Mouse (Mus musculus) heart, adult 2 months (tissue): ENCODE data around the gene Pcgf2. TPM values are rescaled to one million over a fixed set of nuclear protein-coding genes. Genes with fewer than 3 reads are reported as not detected.
"Not testable (repeated sequence)": the region's sequence is repeated elsewhere in the genome, so short reads cannot be mapped to it uniquely, and the experiment has no call there.

Experiments used
- DNase-seq, 2 experiments: peaks; one replicate each; pipeline ENCODE4 v3.0.0; 2021
- H3K27ac ChIP-seq: fragments of 200-600 bp; 2 replicates; pipeline ENCODE4 v1.8.1; 2022
- H3K27me3 ChIP-seq: fragments of 200-500 bp; 2 replicates; pipeline ENCODE4 v1.6.1; 2012; ENCODE audit warnings: mild to moderate bottlenecking, low read length, inconsistent platforms, mixed read lengths; ENCODE audit not compliant: control insufficient read depth, insufficient read depth
- H3K36me3 ChIP-seq: fragments of 200-500 bp; 2 replicates; pipeline ENCODE4 v1.6.1; 2012; ENCODE audit warnings: low read length, inconsistent platforms; ENCODE audit not compliant: control insufficient read depth, insufficient read depth
- H3K4me1 ChIP-seq: fragments of 200-500 bp; 2 replicates; pipeline ENCODE4 v1.6.1; 2011; ENCODE audit warnings: low read length; ENCODE audit not compliant: control insufficient read depth, insufficient read depth
- H3K4me3 ChIP-seq: fragments of 200-600 bp; 2 replicates; pipeline ENCODE4 v1.8.1; 2022
- H3K79me2 ChIP-seq: fragments of 200-500 bp; replicated peaks from 2 replicates; pipeline ENCODE4 v1.6.1; 2012; ENCODE audit warnings: mild to moderate bottlenecking, inconsistent platforms, low read length, moderate library complexity, mixed read lengths; ENCODE audit not compliant: control insufficient read depth, insufficient read depth
- H3K9ac ChIP-seq: fragments of 200-500 bp; 2 replicates; pipeline ENCODE4 v1.6.1; 2012; ENCODE audit warnings: low read depth, mild to moderate bottlenecking, control low read depth, inconsistent platforms, low read length, mixed read lengths
- CTCF ChIP-seq: fragments of 200-600 bp; IDR thresholded peaks from 2 replicates; pipeline ENCODE4 v1.8.1; 2022; ENCODE audit warnings: antibody characterized with exemption, mild to moderate bottlenecking, moderate library complexity
- EP300 ChIP-seq: fragments of 200-500 bp; IDR thresholded peaks from 2 replicates; pipeline ENCODE4 v1.6.1; 2011; ENCODE audit warnings: low read depth, low read length, control low read depth; ENCODE audit not compliant: insufficient read depth
- POLR2A ChIP-seq: fragments of 200-500 bp; IDR thresholded peaks from 2 replicates; pipeline ENCODE4 v1.6.1; 2011; ENCODE audit warnings: mild to moderate bottlenecking, low read depth, low read length, control low read depth; ENCODE audit not compliant: insufficient read depth
- WGBS: fragments of 180-500 bp; shearing (Covaris S2); methylation state at CpG from one replicate; pipeline ENCODE4 v1.1.7; 2018; 5-methylcytosine and 5-hydroxymethylcytosine counted together
- intact Hi-C: fragments of 180-260 bp; cut with DNase I; formaldehyde crosslinking; loops from one replicate; pipeline ENCODE4 v1.15.1; 2025
- polyA plus RNA-seq: library from polyadenylated mRNA; depleted of rRNA; stranded (reverse); fragments of >200 nt; gene quantifications from 2 replicates; pipeline ENCODE4 v1.2.3, GENCODE M21; 2012
- total RNA-seq, 2 experiments: library from RNA; stranded (reverse); gene quantifications; 2 replicates each; pipeline ENCODE4 v1.2.3; 2021

The Pcgf2 gene
- total and polyA plus RNA-seq, 3 experiments = 4.1 to 17.8 (median 5.6) TPM

DNA sequence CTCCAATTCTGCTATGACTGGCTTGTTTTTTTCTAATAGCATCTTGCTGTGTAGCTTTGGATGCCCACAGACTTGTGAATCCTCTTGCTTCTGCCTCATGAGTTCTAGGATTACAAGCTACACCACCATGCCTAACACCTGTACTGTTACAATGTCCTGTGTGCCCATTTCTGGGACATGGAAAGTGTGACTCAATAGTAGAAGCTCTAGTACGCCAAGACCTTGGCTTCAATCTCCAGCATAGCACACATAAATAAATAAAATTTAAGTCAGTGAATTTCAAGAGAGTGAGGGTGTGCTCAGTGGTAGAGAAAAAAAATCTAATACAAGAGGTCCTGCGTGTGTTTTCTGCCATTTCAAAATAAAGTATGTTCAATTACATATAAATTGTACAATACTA, 46.1 kb downstream of the Pcgf2 start:
- 84% methylated on average over 2 of the region's 2 CpGs for WGBS
- Histone ChIP-seq H3K79me2 (no peaks in the 10 kb centered on the region), H3K4me1 (0 out of 2 replicates have a peak, but pooled peaks cover 2% of the 10 kb centered on the region), H3K27me3 (no peaks in the 10 kb centered on the region), H3K27ac (no peak overlapping the region), H3K36me3 (no peaks in the 10 kb centered on the region), H3K9ac (no peak overlapping the region), H3K4me3 (no peak overlapping the region)
- no peak for DNase-seq
- intact Hi-C loops = no loop called here
- TF ChIP-seq EP300 (no peak), CTCF (no peak), POLR2A (no peak)

DNA sequence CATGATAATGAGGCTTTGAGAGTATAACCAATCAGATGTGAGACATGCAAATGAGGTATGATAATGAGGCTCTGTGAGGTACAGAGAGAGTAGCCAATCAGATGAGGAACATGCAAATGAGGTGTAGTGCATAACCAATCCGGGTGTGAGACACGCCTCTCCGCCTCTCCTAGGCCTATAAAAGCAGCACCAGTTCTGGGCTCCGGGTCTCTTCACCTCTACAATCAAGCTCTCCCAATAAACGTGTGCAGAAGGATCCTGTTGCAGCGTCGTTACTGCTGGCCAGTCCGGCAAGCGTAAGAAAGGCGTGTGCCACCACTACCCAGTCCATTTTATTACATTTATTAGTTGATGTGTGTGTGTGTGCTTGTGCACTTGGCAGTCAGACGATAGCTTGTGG, 46.9 kb downstream of the Pcgf2 start:
- H3K4me1 ChIP-seq, DNase-seq: not testable (repeated sequence)

DNA sequence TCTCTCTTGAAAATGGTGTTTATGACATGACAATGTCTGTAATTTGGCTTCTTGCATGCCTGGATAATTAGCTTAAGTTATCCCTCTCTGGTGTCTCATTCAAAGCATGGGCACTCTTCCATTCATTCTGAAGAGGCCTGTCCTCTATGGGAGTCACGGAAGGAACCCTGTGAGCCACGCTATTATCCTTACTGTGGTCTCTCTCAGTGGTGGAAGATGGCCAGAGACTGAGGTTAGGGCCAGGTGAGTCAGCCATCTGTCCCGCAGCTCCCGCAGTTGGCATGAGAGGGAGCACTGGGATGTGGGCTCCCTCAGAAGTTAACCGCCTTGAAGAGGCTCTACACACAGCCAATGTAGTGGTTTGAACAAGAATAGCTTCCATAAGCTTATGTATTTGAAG, 50.0 kb downstream of the Pcgf2 start:
- Histone ChIP-seq H3K27me3 (no peaks in the 10 kb centered on the region), H3K4me1 (no peaks in the 10 kb centered on the region), H3K9ac (no peak overlapping the region), H3K79me2 (no peaks in the 10 kb centered on the region), H3K4me3 (no peak overlapping the region), H3K36me3 (no peaks in the 10 kb centered on the region), H3K27ac (no peak overlapping the region)
- DNase-seq = no peak
- TF ChIP-seq CTCF (no peak), EP300 (no peak), POLR2A (no peak)
- intact Hi-C loops = no loop called here
- WGBS = 50% methylated on average over 5 of the region's 5 CpGs

More for the DNA sequence above, 46.9 kb downstream of the Pcgf2 start:
- 89% methylated on average over 11 of the region's 11 CpGs for WGBS
- H3K36me3 ChIP-seq, intact Hi-C loops, H3K4me3 ChIP-seq, H3K79me2 ChIP-seq, H3K27me3 ChIP-seq, H3K9ac ChIP-seq, H3K27ac ChIP-seq: not testable (repeated sequence)

DNA sequence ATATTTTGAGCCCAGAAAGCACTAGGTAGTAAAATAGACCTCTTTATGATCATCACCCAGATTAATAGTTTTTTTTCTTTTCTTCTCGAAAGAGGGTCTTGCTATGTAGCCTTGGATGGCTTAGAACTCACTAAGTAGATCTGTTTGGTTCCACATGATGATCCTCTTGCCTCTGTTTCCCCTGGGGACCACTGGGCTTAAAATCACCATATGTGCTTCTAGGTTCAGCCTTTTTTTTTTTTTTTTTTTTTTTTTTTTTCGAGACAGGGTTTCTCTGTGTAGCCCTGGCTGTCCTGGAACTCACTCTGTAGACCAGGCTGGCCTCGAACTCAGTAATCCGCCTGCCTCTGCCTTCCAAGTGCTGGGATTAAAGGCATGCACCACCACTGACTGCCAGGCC, 51.8 kb downstream of the Pcgf2 start:
- WGBS = 65% methylated on average over 4 of the region's 4 CpGs
- H3K36me3 ChIP-seq, H3K4me1 ChIP-seq, H3K27ac ChIP-seq, intact Hi-C loops, H3K4me3 ChIP-seq, H3K27me3 ChIP-seq, H3K79me2 ChIP-seq, H3K9ac ChIP-seq, DNase-seq: not testable (repeated sequence)

DNA sequence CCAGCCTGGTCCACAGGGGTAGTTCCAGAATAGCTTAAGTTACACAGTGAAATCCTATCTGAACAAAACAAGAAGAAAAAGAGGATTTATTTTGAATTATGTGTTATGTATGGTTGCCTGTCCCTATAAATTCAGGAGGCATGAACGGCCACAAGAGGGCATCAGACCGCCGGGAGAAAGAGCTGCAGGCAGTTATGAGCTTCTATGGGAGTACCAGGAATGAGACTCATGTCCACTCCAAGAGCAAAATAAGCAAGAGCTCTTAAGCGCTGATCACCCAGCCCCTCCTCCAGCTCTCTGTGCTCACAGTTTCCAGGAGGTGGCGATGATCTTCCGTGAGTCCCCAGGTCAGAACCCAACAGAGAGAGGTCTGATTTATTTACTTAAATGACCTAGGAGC, 55.5 kb downstream of the Pcgf2 start:
- Histone ChIP-seq H3K27me3 (no peaks in the 10 kb centered on the region), H3K4me3 (no peak overlapping the region), H3K9ac (no peak overlapping the region), H3K4me1 (no peaks in the 10 kb centered on the region), H3K36me3 (no peaks in the 10 kb centered on the region), H3K79me2 (no peaks in the 10 kb centered on the region), H3K27ac (no peak overlapping the region)
- TF ChIP-seq EP300 (peak; percentile 77), POLR2A (no peak), CTCF (peak; percentile 93)
- WGBS = 6% methylated on average over 6 of the region's 6 CpGs
- intact Hi-C loops = loop anchor here (1.0 kb wide), 1 partner anchor 45 kb away; no protein-coding TSS in a partner anchor
- DNase-seq = peak; percentile 75 to 80

DNA sequence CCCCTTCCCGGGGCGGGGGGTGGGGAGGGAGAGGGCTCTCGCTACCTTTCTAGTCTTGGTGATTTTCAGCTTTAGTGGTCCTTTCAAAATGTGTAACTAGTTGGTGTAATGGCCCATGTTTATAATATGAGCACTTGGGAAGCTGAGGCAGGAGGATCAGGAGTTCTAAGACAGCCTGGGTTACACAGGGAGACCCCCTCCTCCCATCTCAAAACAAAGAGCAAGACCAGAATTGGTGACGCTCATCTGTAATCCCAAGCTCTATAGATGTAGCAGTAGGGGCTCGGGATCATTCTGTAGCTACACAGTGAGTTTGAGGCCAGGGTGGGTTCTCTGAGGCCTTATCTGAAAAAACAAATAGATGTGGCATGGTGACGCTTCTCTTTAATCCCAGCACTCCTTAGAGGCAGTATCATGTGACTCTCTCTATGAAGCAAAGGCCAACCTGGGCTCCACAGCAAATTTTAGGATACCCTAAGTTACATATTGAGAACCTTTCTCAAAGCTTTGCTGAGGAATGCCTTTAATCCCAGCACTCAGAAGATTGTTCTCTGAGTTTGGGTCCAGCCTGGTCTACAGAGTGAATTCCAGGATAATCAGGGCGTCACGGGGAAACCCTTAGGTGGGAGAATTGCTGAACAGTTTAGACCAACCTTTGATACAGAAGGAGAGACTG, 56.8 kb downstream of the Pcgf2 start:
- DNase-seq = no peak
- TF ChIP-seq POLR2A (no peak), EP300 (no peak), CTCF (no peak)
- intact Hi-C loops = no loop called here

More for the DNA sequence above, 56.8 kb downstream of the Pcgf2 start:
- Histone ChIP-seq H3K27ac (no peak overlapping the region), H3K27me3 (no peaks in the 10 kb centered on the region), H3K4me1 (no peaks in the 10 kb centered on the region), H3K79me2 (no peaks in the 10 kb centered on the region), H3K4me3 (no peak overlapping the region), H3K36me3 (no peaks in the 10 kb centered on the region), H3K9ac (no peak overlapping the region)
- WGBS = 72% methylated on average over 8 of the region's 8 CpGs
